Mouse (Mus musculus) kidney, embryonic 15.5 days (tissue): ENCODE measurements around the gene Chst13. TPM values are rescaled to one million over a fixed set of nuclear protein-coding genes. Genes with fewer than 3 reads are reported as not detected.

Experiments
- ATAC-seq: fragments of 200-750 bp; cut with Nextera tagmentation; replicated peaks from 2 replicates; pipeline ENCODE4 v1.8.0; 2017; ENCODE audit warnings: moderate TSS enrichment; ENCODE audit not compliant: low FRiP score
- H3K27ac ChIP-seq: fragments of 300-500 bp; sonication (generic); 2 replicates; pipeline ENCODE4 v1.5.1; 2015; ENCODE audit warnings: mild to moderate bottlenecking, inconsistent platforms
- H3K27me3 ChIP-seq: fragments of 300-500 bp; sonication (generic); 2 replicates; pipeline ENCODE4 v1.6.1; 2015; ENCODE audit warnings: inconsistent platforms
- H3K36me3 ChIP-seq: fragments of 300-500 bp; sonication (generic); 2 replicates; pipeline ENCODE4 v1.6.1; 2015; ENCODE audit warnings: inconsistent platforms
- H3K4me1 ChIP-seq: fragments of 300-500 bp; sonication (generic); 2 replicates; pipeline ENCODE4 v1.6.1; 2015; ENCODE audit warnings: inconsistent platforms
- H3K4me2 ChIP-seq: fragments of 300-500 bp; sonication (generic); 2 replicates; pipeline ENCODE4 v1.6.1; 2015; ENCODE audit warnings: moderate library complexity, mild to moderate bottlenecking, inconsistent platforms
- H3K4me3 ChIP-seq: fragments of 300-500 bp; sonication (generic); replicated peaks from 2 replicates; pipeline ENCODE4 v1.5.1; 2015; ENCODE audit warnings: mild to moderate bottlenecking, inconsistent platforms
- H3K9ac ChIP-seq: fragments of 300-500 bp; sonication (generic); 2 replicates; pipeline ENCODE4 v1.6.1; 2015; ENCODE audit warnings: mild to moderate bottlenecking, inconsistent platforms
- H3K9me3 ChIP-seq: fragments of 300-500 bp; sonication (generic); replicated peaks from 2 replicates; pipeline ENCODE4 v1.6.1; 2016; ENCODE audit warnings: inconsistent platforms
- WGBS: fragments of 180-500 bp; shearing (Covaris S2); methylation state at CpG from one replicate; pipeline ENCODE4 v1.1.7; 2015; ENCODE audit warnings: mixed read lengths; 5-methylcytosine and 5-hydroxymethylcytosine counted together
- polyA plus RNA-seq: library from polyadenylated mRNA; unstranded; fragments of >200 nt; fragmentation: Nextera tagmentation; extraction: Ambion mirVana; gene quantifications from 2 replicates; pipeline ENCODE4 v1.2.1, GENCODE M21; 2015

Chst13 gene
- polyA plus RNA-seq, 1 experiment from 2014 or later, result 4.9 TPM

- no peaks in the 10 kb centered on the region for H3K9me3 ChIP-seq
- 74% methylated on average over 2 of the region's 2 CpGs for WGBS
- no peak overlapping the region for H3K9ac ChIP-seq
- H3K27me3 ChIP-seq, result no peaks in the 10 kb centered on the region
- no peak overlapping the region for H3K4me2 ChIP-seq
- no peak for ATAC-seq
- H3K27ac ChIP-seq, result no peak overlapping the region
- H3K4me1 ChIP-seq, result peaks cover 14% of the 10 kb centered on the region; the same call in 1 of the 2 replicates
- H3K36me3 ChIP-seq, result no peaks in the 10 kb centered on the region
- no peak overlapping the region for H3K4me3 ChIP-seq
These were observed 7.3 kb downstream of the Chst13 start for GRCm38 (mm10) chr6:90317510-90318258.

DNA sequence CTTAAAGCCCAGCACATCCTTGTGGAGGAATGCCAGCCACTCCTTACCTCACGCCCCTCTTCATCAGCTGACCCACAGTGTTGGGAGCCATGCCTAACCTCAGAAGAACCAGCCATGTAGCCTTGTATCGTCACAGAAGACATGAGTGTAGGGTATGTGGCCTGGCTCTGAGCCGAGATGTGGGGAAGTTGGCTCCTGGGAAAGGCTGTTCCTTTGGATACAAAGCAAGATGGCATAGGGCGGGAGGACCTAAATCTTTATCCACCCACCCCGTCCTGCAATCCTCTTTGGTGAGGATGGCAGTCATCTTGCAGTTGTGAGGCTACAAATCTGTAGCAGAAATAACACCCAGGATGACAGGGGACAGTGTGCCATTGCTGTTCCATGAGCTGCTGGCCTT is 9.0 kb downstream of the Chst13 start:
- H3K4me2 ChIP-seq, result no peak overlapping the region
- H3K4me3 ChIP-seq, result no peak overlapping the region
- no peak overlapping the region for H3K27ac ChIP-seq
- H3K9me3 ChIP-seq, result no peaks in the 10 kb centered on the region
- no peak overlapping the region for H3K9ac ChIP-seq
- WGBS, result 92% methylated on average over 5 of the region's 5 CpGs
- no peaks in the 10 kb centered on the region for H3K36me3 ChIP-seq
- H3K27me3 ChIP-seq, result no peaks in the 10 kb centered on the region
- no peak for ATAC-seq
- peaks cover 12% of the 10 kb centered on the region; the same call in 1 of the 2 replicates for H3K4me1 ChIP-seq

DNA sequence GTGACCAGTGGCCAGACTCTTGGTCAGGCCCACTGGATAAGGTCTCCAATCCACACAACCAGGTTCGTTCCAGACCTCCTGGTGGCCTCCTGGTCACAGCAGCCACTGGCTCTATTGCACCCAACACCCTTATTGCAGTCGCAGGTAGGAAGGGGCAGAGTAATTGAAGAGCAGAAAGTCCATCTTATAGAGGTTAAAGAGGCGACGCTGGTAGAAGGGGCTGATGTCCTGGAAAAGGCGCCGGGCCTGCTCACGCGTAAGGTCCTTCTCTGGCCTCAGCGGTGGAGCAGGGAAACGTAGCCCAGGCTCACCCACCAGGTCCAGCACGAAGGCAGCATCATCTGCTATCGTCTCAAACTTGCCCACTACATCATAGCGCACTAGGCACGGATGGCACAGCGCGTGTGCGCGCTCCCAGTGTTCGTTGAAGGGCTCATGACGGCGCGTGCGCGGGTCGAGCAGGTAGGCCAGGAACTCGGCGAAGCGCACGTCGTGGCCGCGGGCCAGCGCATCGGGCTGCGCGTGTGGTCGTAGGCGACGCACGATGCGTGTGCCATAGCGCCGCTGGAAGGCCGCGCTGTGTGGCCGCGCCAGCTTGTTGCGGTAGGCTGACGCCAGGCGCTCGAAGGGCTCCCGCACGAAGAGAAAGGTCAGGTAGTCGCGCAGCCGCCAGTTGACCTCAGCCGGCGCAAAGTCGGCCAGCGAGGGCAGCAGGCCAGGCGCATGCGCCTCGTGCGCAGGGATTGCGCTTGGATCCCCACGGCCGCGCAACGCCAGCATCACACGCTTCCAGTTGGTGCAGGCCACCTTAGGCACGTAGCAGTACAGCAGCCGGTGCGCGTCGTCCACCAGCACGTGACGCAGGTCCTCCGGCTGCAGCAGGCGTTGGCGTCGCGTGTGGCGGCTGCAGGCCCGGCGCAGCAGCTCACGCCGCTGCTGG is 15.9 kb downstream of the Chst13 start:
- no peak overlapping the region for H3K4me2 ChIP-seq
- no peak for ATAC-seq
- H3K36me3 ChIP-seq, result no peaks in the 10 kb centered on the region
- WGBS, result 89% methylated on average over 87 of the region's 87 CpGs
- H3K27ac ChIP-seq, result no peak overlapping the region
- no peaks in the 10 kb centered on the region for H3K4me1 ChIP-seq
- no peaks in the 10 kb centered on the region for H3K27me3 ChIP-seq
- H3K9ac ChIP-seq, result no peak overlapping the region
- no peak overlapping the region for H3K4me3 ChIP-seq
- 0 out of 2 replicates have a peak, but pooled peaks cover 4% of the 10 kb centered on the region for H3K9me3 ChIP-seq

GRCm38 (mm10) chr6:90306315-90306975 is 18.5 kb downstream of the Chst13 start:
- Histone ChIP-seq H3K4me3 (no peak overlapping the region), H3K36me3 (no peaks in the 10 kb centered on the region)
- 84% methylated on average over 6 of the region's 6 CpGs for WGBS

GRCm38 (mm10) chr6:90300919-90301318 is 24.1 kb downstream of the Chst13 start, which contains the start of gene BC048671:
Gene BC048671 (plus strand): TSS chr6:90301219.
- Histone ChIP-seq H3K9ac (no peak within 1 kb of the TSS), H3K27me3 (no peaks in the 10 kb centered on the region), H3K4me3 (no peak within 1 kb of the TSS), H3K4me1 (no peaks in the 10 kb centered on the region), H3K4me2 (no peak within 1 kb of the TSS), H3K36me3 (no peaks in the 10 kb centered on the region), H3K27ac (no peak within 1 kb of the TSS), H3K9me3 (no peaks in the 10 kb centered on the region)
- 85% methylated on average over 1 of the region's 1 CpGs for WGBS
- ATAC-seq, result no peak

More at GRCm38 (mm10) chr6:90306315-90306975, 18.5 kb downstream of the Chst13 start:
- H3K4me1 ChIP-seq, result no peaks in the 10 kb centered on the region
- no peak overlapping the region for H3K9ac ChIP-seq
- H3K9me3 ChIP-seq, result 0 out of 2 replicates have a peak, but pooled peaks cover 4% of the 10 kb centered on the region
- H3K27me3 ChIP-seq, result no peaks in the 10 kb centered on the region
- no peak overlapping the region for H3K4me2 ChIP-seq
- H3K27ac ChIP-seq, result no peak overlapping the region
- ATAC-seq, result no peak

DNA sequence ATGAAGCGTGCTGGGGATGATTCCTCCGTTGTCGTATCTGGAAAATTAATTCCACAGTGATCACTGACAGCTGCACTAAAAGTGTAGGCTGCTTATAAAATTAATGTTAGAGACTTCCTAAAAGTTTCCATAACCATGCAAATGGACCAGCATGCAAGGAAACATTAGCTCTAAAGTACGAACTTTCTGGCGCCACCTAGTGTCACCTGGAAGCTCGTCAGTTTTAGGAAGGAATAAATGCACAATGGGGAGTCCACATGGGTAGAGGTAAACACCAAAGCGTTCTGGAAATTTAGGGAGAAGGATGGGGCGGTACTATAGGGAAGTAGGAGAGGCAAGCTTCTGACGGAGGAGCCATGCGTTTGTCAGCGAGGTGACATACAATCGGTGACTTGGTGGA is 36.7 kb downstream of the Chst13 start:
- no peak overlapping the region for H3K9ac ChIP-seq
- 55% methylated on average over 12 of the region's 12 CpGs for WGBS
- H3K4me3 ChIP-seq, result no peak overlapping the region
- H3K36me3 ChIP-seq, result no peaks in the 10 kb centered on the region
- no peaks in the 10 kb centered on the region for H3K4me1 ChIP-seq
- no peak overlapping the region for H3K27ac ChIP-seq
- H3K27me3 ChIP-seq, result no peaks in the 10 kb centered on the region
- peaks cover 2% of the 10 kb centered on the region; the same call in 1 of the 2 replicates for H3K9me3 ChIP-seq
- no peak overlapping the region for H3K4me2 ChIP-seq
- ATAC-seq, result no peak

Other genes starting within 250 kb of the Chst13 start
- gene Vmn1r49, start 246.7 kb downstream of the Chst13 start, polyA plus RNA-seq, result not detected in 2 replicates
- not detected in 2 replicates for gene Vmn1r50, start 223.8 kb downstream of the Chst13 start, polyA plus RNA-seq
- gene Vmn1r51, start 202.6 kb downstream of the Chst13 start, polyA plus RNA-seq, result not detected in 2 replicates
- not detected in 2 replicates for gene Vmn1r52, start 150.4 kb downstream of the Chst13 start, polyA plus RNA-seq
- not detected in 2 replicates for gene V1ra8, start 122.4 kb downstream of the Chst13 start, polyA plus RNA-seq
- gene Vmn1r53, start 100.7 kb downstream of the Chst13 start, polyA plus RNA-seq, result not detected in 2 replicates
- gene Vmn1r54, start 78.9 kb downstream of the Chst13 start, polyA plus RNA-seq, result not detected in 2 replicates
- not detected in 2 replicates for gene BC048671, start 24.0 kb downstream of the Chst13 start, polyA plus RNA-seq
- gene Uroc1, start 8.1 kb upstream of the Chst13 start, polyA plus RNA-seq, result 0.17 and 0.44 TPM in 2 replicates
- gene Zxdc, start 44.3 kb upstream of the Chst13 start, polyA plus RNA-seq, result 8.9 and 9.1 TPM in 2 replicates
- 0.30 and 0.58 TPM in 2 replicates for gene Cfap100, start 103.6 kb upstream of the Chst13 start, polyA plus RNA-seq
- gene Klf15, start 137.4 kb upstream of the Chst13 start, polyA plus RNA-seq, result 11.7 and 12.6 TPM in 2 replicates
- 11.2 and 13.8 TPM in 2 replicates for gene Aldh1l1, start 161.2 kb upstream of the Chst13 start, polyA plus RNA-seq